Mouse (Mus musculus) telencephalon, adult 2 months (tissue): Measurements from ENCODE around the gene Dyx1c1.

Source experiments
- DNase-seq: peaks from one replicate; pipeline ENCODE4 v3.0.0-alpha.2; 2011; ENCODE audit warnings: low read depth, low spot score

Gene Dyx1c1

DNA sequence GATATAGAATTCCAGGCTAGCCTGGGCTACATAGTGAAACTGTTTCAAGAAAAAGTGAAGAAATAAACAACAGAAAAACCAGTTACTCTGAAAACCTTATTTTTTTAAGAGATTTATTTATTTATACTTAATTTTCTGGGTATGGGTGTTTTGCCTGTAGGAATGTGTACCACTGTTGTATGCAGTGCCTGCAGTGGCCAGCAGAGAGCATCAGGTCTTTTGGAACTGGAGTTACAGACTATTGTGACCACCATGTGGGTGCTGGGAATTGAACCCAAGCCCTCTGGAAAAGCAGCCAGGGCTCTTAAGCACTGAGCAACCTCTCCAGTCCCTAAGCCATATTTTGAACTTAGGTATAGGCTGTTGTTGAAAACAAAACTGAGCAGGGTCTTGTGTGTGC is 14.4 kb downstream of the Dyx1c1 start:
- DNase-seq: no peak

DNA sequence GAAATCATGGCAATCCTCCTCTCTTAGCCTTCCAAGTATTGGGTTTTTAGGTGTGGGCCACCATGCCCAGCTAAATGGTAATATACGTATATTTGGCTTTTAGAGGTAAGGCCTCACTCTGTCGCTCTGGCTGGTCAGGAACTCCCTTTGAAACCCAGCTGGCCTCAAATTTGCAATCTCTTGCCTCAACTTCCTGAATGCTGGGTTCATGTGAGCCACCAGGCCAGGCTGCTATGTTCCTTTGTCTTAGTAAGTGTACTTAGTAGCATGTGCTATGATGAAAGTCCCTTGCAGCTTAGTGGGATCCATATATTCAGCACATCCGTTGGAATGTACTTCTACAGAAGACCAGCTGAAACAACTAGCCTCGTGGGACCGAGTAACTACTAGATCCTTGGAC is 16.1 kb downstream of the Dyx1c1 start:
- no peak for DNase-seq

DNA sequence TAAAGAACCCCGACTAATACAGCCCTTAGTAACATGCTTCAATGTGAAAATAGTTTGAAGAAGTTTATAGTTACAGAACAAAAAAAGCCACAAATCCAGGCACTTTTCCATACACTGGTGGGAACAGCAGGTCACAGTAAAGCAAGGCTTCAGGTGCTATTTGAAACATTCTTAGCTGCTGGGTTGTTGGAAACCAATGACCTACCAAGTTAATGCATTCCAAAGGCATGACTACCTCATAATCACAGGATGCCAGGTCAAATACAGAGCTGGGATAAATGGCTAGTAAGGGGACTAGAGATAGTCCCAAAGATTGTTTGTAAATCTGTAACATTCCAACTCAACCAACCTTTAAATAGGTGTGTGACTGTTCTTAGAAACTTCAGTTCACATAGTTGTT is 16.7 kb downstream of the Dyx1c1 start:
- no peak for DNase-seq

DNA sequence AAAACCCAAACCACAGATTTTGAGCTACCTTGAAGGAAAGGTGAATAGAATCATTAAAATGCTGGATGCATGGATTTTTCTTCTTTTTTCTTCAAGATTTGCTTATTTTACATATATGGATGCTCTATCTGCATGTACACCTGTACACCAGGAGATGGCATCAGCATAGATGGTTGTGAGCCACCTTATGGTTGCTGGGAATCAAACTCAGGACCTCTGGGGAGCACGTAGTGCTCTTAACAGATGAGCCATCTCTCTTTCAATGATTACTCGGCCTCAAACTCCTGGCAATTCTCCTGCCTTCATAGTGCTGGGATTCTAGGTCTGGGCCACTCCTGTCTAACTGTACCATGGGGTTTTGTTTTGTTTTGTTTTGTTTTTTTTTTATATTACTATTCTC is 24.5 kb downstream of the Dyx1c1 start:
- DNase-seq: no peak

DNA sequence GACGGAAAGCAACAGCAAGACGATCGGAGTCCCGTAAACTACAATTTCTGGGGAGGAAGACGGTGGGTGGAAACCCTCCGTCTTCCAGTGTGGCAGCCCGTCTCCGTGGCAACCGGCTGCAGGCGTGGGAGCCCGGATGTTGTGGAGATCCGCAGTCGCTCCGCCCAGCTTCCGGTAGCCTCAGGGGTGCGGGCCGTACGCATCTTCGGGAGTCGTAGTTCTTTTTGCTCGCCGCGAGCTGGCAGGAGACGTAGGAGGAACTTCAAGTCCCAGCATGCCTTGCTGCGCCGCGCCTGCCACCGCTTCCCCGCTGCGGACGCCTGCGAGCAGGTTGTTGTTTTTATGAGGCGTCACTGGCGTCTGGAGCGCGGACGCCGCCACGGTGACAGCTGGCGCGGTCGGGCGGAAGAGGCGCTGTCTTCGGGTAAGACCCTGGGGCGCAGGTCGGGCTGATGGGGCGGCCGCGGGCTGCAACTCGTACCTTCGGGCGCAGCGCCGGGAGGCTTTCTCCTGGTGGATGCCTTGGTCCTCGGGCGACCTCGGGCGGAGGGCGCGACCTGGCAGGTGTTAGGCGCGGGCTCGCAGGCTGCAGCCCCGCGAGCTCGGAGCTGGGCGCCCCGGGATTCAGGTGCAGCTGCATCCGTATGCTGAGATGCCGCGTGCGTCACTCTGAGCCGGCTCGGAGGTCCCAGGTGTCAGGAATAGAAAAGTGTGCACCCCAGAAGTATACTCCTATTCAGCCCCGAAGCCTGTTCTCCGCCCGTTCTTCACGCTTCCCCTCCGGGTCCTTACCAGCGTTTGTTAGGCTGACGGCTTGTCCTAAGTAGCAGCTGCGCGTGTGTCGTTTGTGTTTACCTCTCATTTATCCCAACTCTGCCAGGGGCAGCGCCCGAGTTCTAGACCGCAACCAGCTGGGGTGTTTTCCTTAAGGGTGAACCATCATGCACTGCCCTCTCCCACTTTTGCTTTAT is 26.9 kb downstream of the Dyx1c1 start, which contains the start of the genes Ccpg1os and Ccpg1:
Gene Ccpg1os, minus strand, starts transcription at position 133 of the 971 bp plus-strand sequence.
Gene Ccpg1, plus strand, starts transcription at position 180 of the 971 bp plus-strand sequence.
- DNase-seq: peak; percentile 99

DNA sequence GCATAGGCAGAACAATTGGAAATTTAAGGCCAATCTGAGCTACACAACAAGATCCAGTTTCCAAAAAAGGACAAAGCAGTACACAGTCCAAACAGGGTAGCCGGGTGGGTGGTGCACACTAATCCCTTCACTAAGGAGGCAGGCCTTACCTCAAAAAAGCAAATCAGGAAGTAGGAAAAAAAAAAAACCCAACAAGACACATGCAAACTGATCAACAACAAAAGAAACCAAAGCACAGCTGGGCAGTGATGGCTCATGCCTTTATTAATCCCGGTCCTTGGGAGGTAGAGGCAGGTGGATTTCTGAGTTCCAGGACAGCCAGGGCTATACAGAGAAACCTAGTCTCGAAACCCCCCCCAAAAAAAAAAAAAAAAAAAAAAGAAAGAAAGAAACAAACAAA is 29.1 kb downstream of the Dyx1c1 start:
- DNase-seq: no peak

DNA sequence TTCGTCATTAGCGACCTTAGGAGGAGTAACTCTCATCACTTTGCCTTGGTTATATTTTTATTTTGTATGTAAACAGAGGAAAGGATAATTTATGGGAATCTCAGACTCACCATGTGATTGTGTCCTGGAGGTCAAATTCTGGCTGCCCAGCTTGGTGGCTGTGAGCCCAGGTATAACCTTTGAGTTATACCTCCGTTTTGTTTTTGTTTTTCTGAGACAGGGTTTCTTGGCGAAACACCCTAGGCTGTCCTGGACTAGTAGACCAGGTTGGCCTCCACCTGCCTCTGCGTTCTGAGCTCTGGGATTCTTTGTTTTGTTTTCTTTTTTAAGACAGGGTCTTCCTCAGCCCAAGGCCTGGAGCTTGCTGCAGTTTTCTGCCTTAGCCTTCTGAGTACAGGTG is 30.1 kb downstream of the Dyx1c1 start:
- DNase-seq: no peak

DNA sequence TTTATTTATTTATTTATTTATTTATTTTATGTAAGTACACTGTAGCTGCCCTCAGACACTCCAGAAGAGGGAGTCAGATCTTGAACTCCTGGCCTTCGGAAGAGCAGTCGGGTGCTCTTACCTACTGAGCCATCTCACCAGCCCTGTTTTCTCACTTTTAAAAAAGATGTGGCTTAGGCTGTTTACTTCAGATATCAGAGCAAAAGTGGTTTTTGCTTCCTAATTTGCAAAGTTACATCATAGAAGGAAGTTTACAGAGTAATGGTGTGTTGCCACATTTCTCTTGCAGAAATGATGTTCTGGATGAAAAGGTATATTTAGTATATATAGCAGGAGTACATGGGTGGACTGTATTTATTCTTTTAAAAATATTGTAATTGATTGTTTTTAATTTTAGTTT is 32.8 kb downstream of the Dyx1c1 start:
- DNase-seq: no peak

DNA sequence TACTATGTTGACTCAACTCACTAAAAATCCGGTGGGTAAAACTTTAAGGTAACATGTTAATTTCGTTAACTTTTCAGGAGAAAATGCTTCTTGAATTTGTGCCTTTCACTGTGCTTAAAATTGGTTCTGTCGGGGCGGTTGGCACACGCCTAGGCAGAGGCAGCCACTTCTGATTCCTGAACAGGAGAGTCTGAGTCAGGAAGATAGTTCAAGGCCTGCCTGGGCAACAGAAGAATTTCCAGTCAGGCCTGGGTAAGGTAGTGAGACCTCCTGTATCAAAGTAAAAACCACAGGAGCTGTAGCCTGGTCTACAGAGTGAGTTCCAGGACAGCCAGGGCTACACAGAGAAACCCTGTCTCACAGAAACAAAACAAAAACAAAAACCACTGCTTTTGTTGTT is 34.0 kb downstream of the Dyx1c1 start:
- no peak for DNase-seq

DNA sequence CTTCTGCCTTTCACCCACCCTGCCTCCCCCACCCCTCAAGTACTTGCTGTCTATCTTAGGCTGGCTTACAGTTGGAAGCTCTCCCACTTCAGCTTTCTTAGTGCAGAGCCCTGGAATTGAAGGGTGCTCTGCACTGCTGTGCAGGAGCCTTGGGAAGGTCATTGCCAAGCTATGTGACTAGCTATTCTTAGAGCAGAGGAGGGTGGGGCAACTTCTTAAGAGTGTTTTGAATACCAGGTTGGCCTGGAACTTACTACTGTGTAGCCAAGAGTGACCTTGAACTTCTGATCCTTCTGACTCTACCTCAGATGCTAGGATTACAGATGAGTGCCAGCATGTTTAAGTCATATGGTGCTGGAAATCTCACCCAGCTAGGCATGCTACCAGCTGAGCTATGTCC is 37.6 kb downstream of the Dyx1c1 start:
- DNase-seq: no peak

DNA sequence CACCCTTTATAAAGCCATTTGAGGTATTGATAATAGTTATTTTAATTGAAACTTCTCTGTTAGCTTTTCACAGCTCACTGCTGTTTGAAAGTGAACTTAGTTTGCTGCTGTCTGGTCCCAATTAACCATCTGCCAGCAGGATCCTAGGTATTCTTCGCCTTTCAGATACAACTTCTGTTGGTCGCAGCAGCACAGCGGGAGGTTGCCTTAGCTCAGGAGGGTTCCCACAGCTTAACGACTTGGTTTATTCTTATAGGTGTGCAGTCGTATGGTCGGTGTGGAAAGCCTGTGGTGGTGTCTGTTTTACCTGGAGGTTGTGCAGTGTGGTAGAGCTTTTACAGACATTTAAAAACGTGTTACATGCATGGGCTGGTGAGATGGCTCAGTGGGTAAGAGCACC is 38.2 kb downstream of the Dyx1c1 start:
- DNase-seq: no peak

DNA sequence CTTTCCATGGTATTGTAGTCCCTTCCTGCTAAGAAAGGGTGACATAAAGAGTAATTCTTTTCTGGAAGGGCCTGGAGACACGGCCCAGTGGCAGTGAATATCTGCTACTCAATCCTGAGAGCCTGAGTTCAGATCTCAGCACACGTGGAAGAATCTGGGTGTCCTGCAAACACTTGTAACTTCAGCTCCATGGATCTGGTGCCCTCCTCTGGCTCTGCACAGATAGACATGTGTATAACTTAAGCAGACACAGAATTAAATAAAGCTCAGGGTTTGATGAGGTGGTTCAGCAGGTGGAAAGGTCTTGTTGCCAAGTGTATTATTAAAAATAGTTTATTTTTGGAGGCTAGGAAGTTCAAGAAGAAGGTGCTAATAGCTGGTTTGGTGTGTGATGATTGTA is 41.9 kb downstream of the Dyx1c1 start:
- no peak for DNase-seq

DNA sequence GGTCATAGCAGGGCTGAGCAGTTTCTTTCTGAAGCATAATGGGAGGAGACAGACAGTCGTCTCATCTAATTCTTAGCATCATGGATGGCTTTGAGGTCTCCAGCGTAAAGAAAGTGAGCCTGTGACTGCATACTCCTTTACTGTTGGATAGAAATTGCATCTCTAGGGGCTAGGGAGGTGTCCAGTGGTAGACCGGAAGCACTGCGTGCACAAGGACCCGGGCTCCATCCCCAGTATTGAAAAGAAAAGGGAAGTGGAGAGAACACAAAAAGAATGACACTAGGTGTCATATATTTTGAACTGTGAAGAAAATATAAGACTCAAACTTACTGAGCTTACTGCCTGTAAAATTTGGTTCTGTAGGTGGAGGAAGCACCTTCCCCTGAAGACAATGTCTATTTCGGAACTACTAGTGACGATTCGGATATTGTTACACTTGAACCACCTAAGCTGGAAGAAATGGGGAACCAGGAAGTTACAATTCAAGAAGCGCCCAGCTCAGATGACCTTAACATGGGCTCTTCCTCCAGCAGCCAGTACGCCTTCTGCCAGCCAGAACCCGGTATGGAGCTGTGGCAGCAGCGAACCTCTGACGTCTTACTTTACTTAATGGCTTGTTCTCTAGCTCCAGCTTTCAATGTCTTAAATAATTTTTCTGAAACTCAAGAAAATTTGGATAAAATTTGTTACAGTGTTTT is 42.9 kb downstream of the Dyx1c1 start:
- no peak for DNase-seq

DNA sequence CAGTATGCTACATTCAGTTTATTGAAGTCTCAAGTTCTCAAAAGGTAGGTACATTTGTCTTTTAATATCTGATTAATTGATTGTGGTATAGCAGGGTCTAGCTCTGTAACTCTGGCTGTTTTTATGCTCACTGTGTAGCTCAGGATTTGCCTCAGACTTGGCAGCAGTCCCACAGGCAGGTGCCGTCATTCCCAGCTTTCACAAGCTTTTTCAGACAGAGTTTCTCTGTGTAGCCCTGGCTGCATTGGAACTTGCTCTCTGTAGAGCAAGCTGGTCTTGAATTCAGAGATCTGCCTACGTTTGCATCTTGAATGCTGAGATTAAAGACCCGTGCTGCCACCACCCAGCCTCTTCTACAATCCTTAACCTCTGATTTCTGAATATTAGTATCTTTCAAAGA is 43.6 kb downstream of the Dyx1c1 start:
- DNase-seq: no peak

DNA sequence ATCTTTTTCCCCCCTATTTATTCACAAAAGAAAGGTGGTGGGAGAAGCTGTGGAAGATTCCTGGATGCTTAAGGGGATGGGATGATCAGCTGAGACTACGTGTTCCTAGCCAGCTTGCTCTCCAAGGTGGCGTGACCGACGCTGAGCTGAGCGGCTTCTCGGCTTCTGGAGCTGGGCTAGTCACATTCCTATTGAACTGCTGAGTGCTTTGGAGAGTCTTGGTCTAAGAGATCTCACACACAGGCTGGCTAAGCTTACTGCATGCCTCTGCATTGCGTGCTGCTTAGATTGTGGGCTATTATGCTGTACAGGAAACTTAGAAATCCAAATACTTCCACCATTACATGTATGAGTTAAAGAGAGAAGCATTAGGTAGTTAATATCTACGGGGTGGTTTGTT is 45.5 kb downstream of the Dyx1c1 start:
- DNase-seq: no peak

DNA sequence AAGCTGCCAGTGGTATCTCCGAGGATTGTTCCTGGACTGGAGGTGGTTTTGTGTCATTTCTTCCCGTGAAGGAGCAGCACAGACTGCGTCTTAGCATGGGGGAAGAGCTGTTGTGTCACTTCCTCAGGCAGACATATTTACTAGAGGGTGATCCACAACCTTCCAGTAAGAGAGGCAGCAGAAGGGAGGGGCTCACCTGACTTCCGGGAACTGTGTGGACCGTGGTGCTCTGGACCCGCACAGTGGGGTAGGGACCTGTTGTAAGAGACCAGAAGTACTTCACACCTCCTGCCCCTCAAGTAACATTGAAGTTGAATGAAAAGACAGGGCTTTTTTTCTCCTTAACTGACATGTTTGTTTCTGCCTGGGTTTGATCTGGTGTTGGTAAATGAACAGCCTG is 46.5 kb downstream of the Dyx1c1 start:
- DNase-seq: no peak

DNA sequence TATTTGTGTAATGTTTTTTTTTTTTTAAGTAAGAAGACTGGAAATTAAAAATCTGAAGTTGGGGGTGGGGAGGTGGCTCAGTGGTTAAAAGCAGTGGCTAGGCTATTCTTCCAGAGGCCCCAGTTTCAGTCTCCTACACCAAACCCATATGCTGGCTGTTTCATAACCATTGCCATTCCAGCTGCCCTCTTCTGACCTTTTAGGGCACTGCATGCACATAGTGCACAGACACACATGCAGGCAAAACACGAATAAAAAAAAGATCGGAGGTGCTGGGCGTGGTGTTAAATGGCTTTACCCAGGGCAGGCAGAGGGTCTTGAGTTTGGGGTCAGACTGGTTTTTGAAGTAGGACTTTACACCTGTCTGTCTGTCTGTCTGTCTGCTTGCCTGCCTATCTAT is 47.6 kb downstream of the Dyx1c1 start:
- DNase-seq: no peak

DNA sequence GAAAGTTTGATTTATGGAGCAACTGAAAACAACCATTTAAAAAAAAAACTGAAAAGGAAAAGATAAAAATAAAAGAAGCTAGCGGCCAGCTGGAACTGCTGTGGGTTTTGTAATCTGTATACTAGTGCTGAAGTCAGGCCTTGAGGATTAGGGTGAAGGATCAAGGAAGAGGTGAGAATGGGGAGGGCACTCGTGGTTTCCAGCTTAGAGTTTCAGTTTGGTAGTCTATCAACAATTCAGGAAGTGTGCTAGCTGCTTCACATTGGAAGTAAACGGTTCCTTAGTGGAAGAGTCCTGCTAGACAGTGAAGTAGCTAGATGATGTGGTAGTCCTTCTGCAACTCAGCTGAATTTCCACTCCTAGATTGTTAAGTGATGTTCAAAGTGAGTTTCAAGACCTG is 49.8 kb downstream of the Dyx1c1 start:
- no peak for DNase-seq

DNA sequence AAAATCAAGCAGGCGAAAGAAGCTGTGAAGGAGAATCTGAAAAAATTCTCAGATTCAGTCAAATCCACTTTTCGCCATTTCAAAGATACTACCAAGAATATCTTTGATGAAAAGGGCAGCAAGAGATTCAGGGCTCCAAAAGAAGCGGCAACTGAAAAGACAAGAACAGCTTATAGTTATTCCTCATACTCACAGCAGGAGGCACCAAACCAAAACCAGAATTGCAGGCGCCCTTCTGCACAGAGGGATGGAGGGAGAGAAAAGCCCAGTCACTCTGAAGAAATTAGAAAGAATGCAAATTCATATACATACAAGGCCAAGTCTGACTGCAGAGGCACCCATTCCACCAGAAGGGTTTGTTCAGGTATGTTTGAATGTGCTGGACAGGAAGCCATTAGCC is 54.0 kb downstream of the Dyx1c1 start:
- no peak for DNase-seq

DNA sequence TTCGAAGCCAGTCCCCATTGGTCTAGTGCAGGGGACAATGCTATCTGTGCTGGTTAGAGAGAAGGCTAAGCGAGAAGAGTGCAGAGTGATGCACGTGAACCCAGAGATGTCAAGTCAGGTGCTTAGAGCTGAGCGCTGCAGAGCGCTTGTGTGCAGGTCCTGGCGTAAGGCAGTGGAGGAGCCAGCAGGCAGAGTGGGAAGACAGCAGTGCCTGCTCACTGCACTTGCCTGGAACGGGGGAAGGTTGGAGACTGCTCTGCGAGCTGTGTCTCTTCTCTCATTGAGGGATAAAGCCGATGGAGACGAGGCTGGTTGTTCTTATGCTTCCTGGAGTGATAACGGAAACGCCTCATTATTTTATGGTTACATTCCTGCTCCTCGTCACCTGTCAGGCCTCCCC is 56.1 kb downstream of the Dyx1c1 start:
- peak; percentile 13 for DNase-seq

DNA sequence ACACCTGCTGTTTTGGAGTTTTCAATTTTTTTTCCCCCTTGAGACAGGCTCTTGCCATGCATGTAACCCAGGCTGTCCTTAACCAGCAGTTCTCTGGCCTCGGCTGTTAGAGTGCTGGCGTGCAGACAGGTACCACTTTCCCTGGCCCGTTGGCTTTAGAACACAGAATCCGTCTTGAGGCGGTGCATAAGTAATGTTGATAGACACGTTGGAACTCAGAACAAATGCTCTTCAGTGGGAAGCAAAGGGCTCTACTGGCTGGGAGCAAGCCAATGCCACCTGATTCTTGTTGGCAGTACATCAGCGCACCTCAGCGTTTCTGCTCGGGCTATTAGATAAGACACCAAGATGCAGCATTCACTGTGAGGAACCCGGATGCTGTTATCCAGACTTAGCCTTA is 61.3 kb downstream of the Dyx1c1 start:
- DNase-seq: no peak

DNA sequence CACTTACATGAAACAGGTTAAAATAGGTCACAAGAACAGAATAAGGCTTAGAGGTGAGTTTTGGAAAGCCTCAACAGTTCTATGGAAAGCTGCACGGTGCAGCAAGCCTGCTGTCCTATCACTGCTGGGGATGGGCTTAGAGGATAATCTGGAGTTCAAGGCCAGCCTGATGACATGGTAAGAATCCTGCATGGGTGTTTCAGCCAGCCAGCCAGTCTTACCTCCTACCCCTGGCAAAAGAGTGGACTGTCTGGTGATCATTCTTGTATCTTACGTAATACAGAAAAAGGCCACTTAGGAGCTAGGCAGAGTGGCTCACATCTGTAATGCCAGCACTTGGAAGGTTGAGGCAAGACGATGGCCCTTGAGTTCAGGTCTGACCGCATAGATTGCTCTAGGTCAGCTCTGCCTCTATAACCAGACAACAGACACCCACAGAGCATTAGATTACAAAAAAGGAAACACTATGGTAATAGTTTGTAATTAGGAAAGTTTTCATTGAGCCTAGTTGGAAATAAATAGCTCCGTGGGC is 62.0 kb downstream of the Dyx1c1 start:
- no peak for DNase-seq
